Mouse (Mus musculus): ENCODE measurements at regions not wholly inside any gene's neighbourhood (a gene's known extent, or its start where the extent isn't known, plus 50 kb on each side); places are given as distances from the start of the nearest gene placed in this dataset.
A peak's percentile ranks its signal among the peaks of the same experiment; 100 is the strongest.

- peak in 1 of 2 experiments; percentile 15 for DNase-seq (ENCODE audit: low spot score in 2 of 2)
Measured at GRCm38 (mm10) chr1:57470356-57470755, 63.5 kb upstream of the Tyw5 start.

GRCm38 (mm10) chr1:57472235-57472634 lies 65.3 kb upstream of the Tyw5 start:
- peak in 1 of 2 experiments; percentile 25 for DNase-seq (ENCODE audit: low spot score in 2 of 2)

GRCm38 (mm10) chr1:57477725-57478124 lies 70.8 kb upstream of the Tyw5 start:
- DNase-seq (ENCODE audit: low spot score in 2 of 2): peak in 1 of 2 experiments; percentile 34

- no peak for DNase-seq (ENCODE audit: low spot score in 2 of 2)
Measured at GRCm38 (mm10) chr1:57478151-57478550, 71.2 kb upstream of the Tyw5 start.

GRCm38 (mm10) chr1:57478800-57479199 lies 71.9 kb upstream of the Tyw5 start:
- DNase-seq (ENCODE audit: low spot score in 2 of 2): peak in 1 of 2 experiments; percentile 8

GRCm38 (mm10) chr1:57479566-57479965 lies 72.7 kb upstream of the Tyw5 start:
- peak in 1 of 2 experiments; percentile 41 for DNase-seq (ENCODE audit: low spot score in 2 of 2)

GRCm38 (mm10) chr1:57489176-57489575 lies 82.3 kb upstream of the Tyw5 start:
- no peak for DNase-seq (ENCODE audit: low spot score in 2 of 2)

- no peak for DNase-seq (ENCODE audit: low spot score in 2 of 2)
Measured at GRCm38 (mm10) chr1:57489588-57489987, 82.7 kb upstream of the Tyw5 start.

GRCm38 (mm10) chr1:57490021-57490420 lies 83.1 kb upstream of the Tyw5 start:
- no peak for DNase-seq (ENCODE audit: low spot score in 2 of 2)

- no peak for DNase-seq (ENCODE audit: low spot score in 2 of 2)
Measured at GRCm38 (mm10) chr1:57492696-57493095, 85.8 kb upstream of the Tyw5 start.

GRCm38 (mm10) chr1:57497489-57498037 lies 90.7 kb upstream of the Tyw5 start:
- no peak for DNase-seq (ENCODE audit: low spot score in 2 of 2)

- DNase-seq (ENCODE audit: low spot score in 2 of 2): no peak
Measured at GRCm38 (mm10) chr1:57510359-57511120, 103.6 kb upstream of the Tyw5 start.

- DNase-seq (ENCODE audit: low spot score in 2 of 2): no peak
Measured at GRCm38 (mm10) chr1:57511902-57512301, 105.0 kb upstream of the Tyw5 start.

GRCm38 (mm10) chr1:57512516-57512915 lies 105.6 kb upstream of the Tyw5 start:
- no peak for DNase-seq (ENCODE audit: low spot score in 2 of 2)

- DNase-seq (ENCODE audit: low spot score in 2 of 2): no peak
Measured at GRCm38 (mm10) chr1:57525965-57526364, 119.1 kb upstream of the Tyw5 start.

- no peak for DNase-seq (ENCODE audit: low spot score in 2 of 2)
Measured at GRCm38 (mm10) chr1:57528703-57529102, 121.8 kb upstream of the Tyw5 start.

GRCm38 (mm10) chr1:57529320-57529719 lies 122.4 kb upstream of the Tyw5 start:
- peak in 1 of 2 experiments; percentile 1 for DNase-seq (ENCODE audit: low spot score in 2 of 2)

GRCm38 (mm10) chr1:57537369-57537768 lies 130.5 kb upstream of the Tyw5 start:
- no peak for DNase-seq (ENCODE audit: low spot score in 2 of 2)

- DNase-seq (ENCODE audit: low spot score in 2 of 2): no peak
Measured at GRCm38 (mm10) chr1:57544684-57545083, 137.8 kb upstream of the Tyw5 start.

GRCm38 (mm10) chr1:57545792-57546685 lies 139.1 kb upstream of the Tyw5 start:
- DNase-seq (ENCODE audit: low spot score in 2 of 2): no peak

- no peak for DNase-seq (ENCODE audit: low spot score in 2 of 2)
Measured at GRCm38 (mm10) chr1:57561517-57561916, 154.6 kb upstream of the Tyw5 start.

- no peak for DNase-seq (ENCODE audit: low spot score in 2 of 2)
Measured at GRCm38 (mm10) chr1:57564676-57565075, 157.8 kb upstream of the Tyw5 start.

All from spleen, postnatal 4 days (tissue).